Mouse (Mus musculus): ENCODE measurements around the gene Zfp423. TPM values are rescaled to one million over a fixed set of nuclear protein-coding genes. Genes with fewer than 3 reads are reported as not detected.

The Zfp423 gene
- polyA plus RNA-seq (2015; fragmentation: Nextera tagmentation; extraction: Ambion mirVana): 5.8 and 7.5 TPM in 2 replicates

- H3K4me2 ChIP-seq (ENCODE audit: low read depth, low read length): peak within 1 kb of the TSS; percentile 95
- H3K27me3 ChIP-seq (ENCODE audit: control insufficient read depth, insufficient read depth, low read depth, low read length): peaks cover 21% of the 10 kb centered on the region
- H3K27ac ChIP-seq (ENCODE audit: low read length): peak within 1 kb of the TSS; percentile 96
- H3K4me3 ChIP-seq (ENCODE audit: low read length): peak within 1 kb of the TSS; percentile 82
- 0% methylated on average over 41 of the region's 48 CpGs for WGBS
- ATAC-seq (ENCODE audit: low read depth): peak; percentile 30
- no peaks in the 10 kb centered on the region for H3K36me3 ChIP-seq (ENCODE audit: control insufficient read depth, insufficient read depth, low read length)
- H3K9ac ChIP-seq (ENCODE audit: low read length): peak within 1 kb of the TSS; percentile 95
- H3K4me1 ChIP-seq (replicated peaks; ENCODE audit: control insufficient read depth, insufficient read depth, low read length): peaks cover 26% of the 10 kb centered on the region
- H3K9me3 ChIP-seq (ENCODE audit: control insufficient read depth, low read length): no peaks in the 10 kb centered on the region
These were observed at the start of gene Zfp423 for GRCm38 (mm10) chr8:87959320-87959920. Zfp423 (minus strand) TSS chr8:87959595.

DNA sequence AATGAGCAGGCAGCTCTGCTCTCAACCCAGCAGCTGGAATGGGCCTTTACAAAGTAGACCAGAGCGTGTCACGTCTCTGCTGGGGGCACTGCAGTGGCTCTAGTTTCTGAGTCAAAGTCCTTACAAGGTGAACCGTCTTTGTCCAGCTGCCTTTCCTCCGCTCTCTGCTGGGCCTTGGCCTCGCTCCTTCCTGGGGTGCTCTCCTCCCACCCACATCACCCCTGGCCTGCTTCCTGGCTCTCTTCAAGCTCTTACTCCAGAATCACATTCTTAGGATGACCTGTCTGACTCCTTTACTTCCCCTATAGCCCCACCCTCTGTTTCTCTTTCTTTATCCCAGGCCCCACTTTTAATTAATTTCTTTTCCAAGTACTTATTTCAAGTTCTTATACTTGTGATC lies 47.4 kb upstream of the Zfp423 start:
- Histone ChIP-seq H3K9ac (ENCODE audit: low read length) (no peak overlapping the region), H3K4me2 (ENCODE audit: low read depth, low read length) (no peak overlapping the region), H3K27ac (ENCODE audit: low read length) (no peak overlapping the region), H3K4me1 (replicated peaks; ENCODE audit: control insufficient read depth, insufficient read depth, low read length) (no peaks in the 10 kb centered on the region), H3K9me3 (ENCODE audit: control insufficient read depth, low read length) (no peaks in the 10 kb centered on the region), H3K36me3 (ENCODE audit: control insufficient read depth, insufficient read depth, low read length) (no peaks in the 10 kb centered on the region), H3K27me3 (ENCODE audit: control insufficient read depth, insufficient read depth, low read depth, low read length) (no peaks in the 10 kb centered on the region), H3K4me3 (ENCODE audit: low read length) (no peak overlapping the region)
- 60% methylated on average over 5 of the region's 5 CpGs for WGBS
- no peak for ATAC-seq (ENCODE audit: low read depth)

DNA sequence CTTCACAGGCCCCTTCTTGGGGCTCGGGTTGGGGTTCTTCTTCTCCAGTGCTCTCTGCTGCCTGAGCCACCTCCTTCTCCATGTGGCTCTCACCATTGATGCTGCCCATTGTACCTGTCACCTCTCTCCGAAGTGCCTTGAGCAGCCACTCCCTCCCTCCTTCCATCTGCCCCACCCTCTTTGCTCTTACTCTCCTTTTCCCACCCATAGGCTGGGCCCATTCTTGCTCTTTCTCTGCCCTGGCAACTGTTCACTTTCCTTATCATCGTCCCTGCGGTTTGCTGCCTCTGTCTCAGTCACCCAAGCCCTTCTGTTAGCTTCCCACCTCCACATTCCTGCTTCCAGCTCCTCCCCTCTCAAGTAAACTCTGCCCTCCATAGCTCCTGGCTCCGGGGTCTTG lies 25.4 kb upstream of the Zfp423 start:
- Histone ChIP-seq H3K9ac (ENCODE audit: low read length) (no peak overlapping the region), H3K27me3 (ENCODE audit: control insufficient read depth, insufficient read depth, low read depth, low read length) (no peaks in the 10 kb centered on the region), H3K4me2 (ENCODE audit: low read depth, low read length) (no peak overlapping the region), H3K9me3 (ENCODE audit: control insufficient read depth, low read length) (no peaks in the 10 kb centered on the region), H3K4me3 (ENCODE audit: low read length) (no peak overlapping the region), H3K4me1 (replicated peaks; ENCODE audit: control insufficient read depth, insufficient read depth, low read length) (no peaks in the 10 kb centered on the region; the same call in 1 of the 2 replicates), H3K27ac (ENCODE audit: low read length) (no peak overlapping the region), H3K36me3 (ENCODE audit: control insufficient read depth, insufficient read depth, low read length) (no peaks in the 10 kb centered on the region)
- peak; percentile 51; the same call in 1 of the 2 replicates for ATAC-seq (ENCODE audit: low read depth)
- WGBS: 23% methylated on average over 5 of the region's 5 CpGs

- 35% methylated on average over 8 of the region's 8 CpGs for WGBS
- H3K4me2 ChIP-seq (ENCODE audit: low read depth, low read length): no peak overlapping the region
- no peak overlapping the region for H3K27ac ChIP-seq (ENCODE audit: low read length)
- H3K4me3 ChIP-seq (ENCODE audit: low read length): no peak overlapping the region
- H3K36me3 ChIP-seq (ENCODE audit: control insufficient read depth, insufficient read depth, low read length): no peaks in the 10 kb centered on the region
- ATAC-seq (ENCODE audit: low read depth): no peak
- H3K9ac ChIP-seq (ENCODE audit: low read length): no peak overlapping the region
- H3K4me1 ChIP-seq (replicated peaks; ENCODE audit: control insufficient read depth, insufficient read depth, low read length): no peaks in the 10 kb centered on the region; the same call in 1 of the 2 replicates
- H3K9me3 ChIP-seq (ENCODE audit: control insufficient read depth, low read length): no peaks in the 10 kb centered on the region
- no peaks in the 10 kb centered on the region for H3K27me3 ChIP-seq (ENCODE audit: control insufficient read depth, insufficient read depth, low read depth, low read length)
These were observed 24.6 kb upstream of the Zfp423 start for GRCm38 (mm10) chr8:87984032-87984431.

- Histone ChIP-seq H3K9me3 (ENCODE audit: control insufficient read depth, low read length) (no peaks in the 10 kb centered on the region), H3K4me3 (ENCODE audit: low read length) (no peak overlapping the region), H3K4me1 (replicated peaks; ENCODE audit: control insufficient read depth, insufficient read depth, low read length) (no peaks in the 10 kb centered on the region; the same call in 1 of the 2 replicates), H3K4me2 (ENCODE audit: low read depth, low read length) (no peak overlapping the region), H3K27ac (ENCODE audit: low read length) (no peak overlapping the region), H3K9ac (ENCODE audit: low read length) (no peak overlapping the region), H3K27me3 (ENCODE audit: control insufficient read depth, insufficient read depth, low read depth, low read length) (no peaks in the 10 kb centered on the region), H3K36me3 (ENCODE audit: control insufficient read depth, insufficient read depth, low read length) (no peaks in the 10 kb centered on the region)
- 85% methylated on average over 4 of the region's 4 CpGs for WGBS
- no peak for ATAC-seq (ENCODE audit: low read depth)
These were observed 23.5 kb upstream of the Zfp423 start for GRCm38 (mm10) chr8:87982936-87983335.

GRCm38 (mm10) chr8:87975466-87975809 lies 16.0 kb upstream of the Zfp423 start:
- 14% methylated on average over 1 of the region's 1 CpGs for WGBS
- H3K27me3 ChIP-seq (ENCODE audit: control insufficient read depth, insufficient read depth, low read depth, low read length): no peaks in the 10 kb centered on the region
- peak; percentile 70 for ATAC-seq (ENCODE audit: low read depth)
- peak overlapping the region; percentile 87 for H3K27ac ChIP-seq (ENCODE audit: low read length)
- H3K4me2 ChIP-seq (ENCODE audit: low read depth, low read length): peak overlapping the region; percentile 61
- no peaks in the 10 kb centered on the region for H3K36me3 ChIP-seq (ENCODE audit: control insufficient read depth, insufficient read depth, low read length)
- peaks cover 21% of the 10 kb centered on the region for H3K4me1 ChIP-seq (replicated peaks; ENCODE audit: control insufficient read depth, insufficient read depth, low read length)
- no peak overlapping the region; the same call in 1 of the 2 replicates for H3K4me3 ChIP-seq (ENCODE audit: low read length)
- H3K9ac ChIP-seq (ENCODE audit: low read length): peak overlapping the region; percentile 59; the same call in 1 of the 2 replicates
- no peaks in the 10 kb centered on the region for H3K9me3 ChIP-seq (ENCODE audit: control insufficient read depth, low read length)

- Histone ChIP-seq H3K27me3 (ENCODE audit: control insufficient read depth, insufficient read depth, low read depth, low read length) (no peaks in the 10 kb centered on the region), H3K9me3 (ENCODE audit: control insufficient read depth, low read length) (no peaks in the 10 kb centered on the region), H3K27ac (ENCODE audit: low read length) (peak overlapping the region; percentile 87), H3K4me3 (ENCODE audit: low read length) (peak overlapping the region; percentile 31), H3K4me2 (ENCODE audit: low read depth, low read length) (peak overlapping the region; percentile 61), H3K4me1 (replicated peaks; ENCODE audit: control insufficient read depth, insufficient read depth, low read length) (peaks cover 21% of the 10 kb centered on the region), H3K9ac (ENCODE audit: low read length) (peak overlapping the region; percentile 59), H3K36me3 (ENCODE audit: control insufficient read depth, insufficient read depth, low read length) (no peaks in the 10 kb centered on the region)
- peak; percentile 69 for ATAC-seq (ENCODE audit: low read depth)
- WGBS: 2% methylated on average over 24 of the region's 24 CpGs
These were observed 15.5 kb upstream of the Zfp423 start for GRCm38 (mm10) chr8:87974759-87975465.

- H3K27ac ChIP-seq (ENCODE audit: low read length): peak overlapping the region; percentile 87
- H3K36me3 ChIP-seq (ENCODE audit: control insufficient read depth, insufficient read depth, low read length): no peaks in the 10 kb centered on the region
- H3K9me3 ChIP-seq (ENCODE audit: control insufficient read depth, low read length): no peaks in the 10 kb centered on the region
- H3K4me2 ChIP-seq (ENCODE audit: low read depth, low read length): peak overlapping the region; percentile 61
- H3K4me1 ChIP-seq (replicated peaks; ENCODE audit: control insufficient read depth, insufficient read depth, low read length): peaks cover 21% of the 10 kb centered on the region
- H3K27me3 ChIP-seq (ENCODE audit: control insufficient read depth, insufficient read depth, low read depth, low read length): no peaks in the 10 kb centered on the region
- peak overlapping the region; percentile 59 for H3K9ac ChIP-seq (ENCODE audit: low read length)
- H3K4me3 ChIP-seq (ENCODE audit: low read length): peak overlapping the region; percentile 31
- WGBS: 5% methylated on average over 21 of the region's 21 CpGs
- ATAC-seq (ENCODE audit: low read depth): peak; percentile 40
These were observed 14.8 kb upstream of the Zfp423 start for GRCm38 (mm10) chr8:87974122-87974758.
